Mouse (Mus musculus): ENCODE data around the gene Padi1.
A peak's percentile ranks its signal among the peaks of the same experiment; 100 is the strongest.

Gene Padi1

GRCm38 (mm10) chr4:140768973-140769372, 76.6 kb downstream of the Padi1 start:
- Histone ChIP-seq H3K36me3 (ENCODE audit: control insufficient read depth, insufficient read depth, low read length, poor library complexity, severe bottlenecking) (no peaks in the 10 kb centered on the region), H3K27me3 (ENCODE audit: control insufficient read depth, insufficient read depth, low read length, poor library complexity, severe bottlenecking) (no peaks in the 10 kb centered on the region)
- no peak for DNase-seq (ENCODE audit: low read depth, low spot score)

GRCm38 (mm10) chr4:140765936-140766335, 79.6 kb downstream of the Padi1 start:
- no peak for DNase-seq (ENCODE audit: low read depth, low spot score)
- no peaks in the 10 kb centered on the region for H3K27me3 ChIP-seq (ENCODE audit: control insufficient read depth, insufficient read depth, low read length, poor library complexity, severe bottlenecking)
- no peaks in the 10 kb centered on the region for H3K36me3 ChIP-seq (ENCODE audit: control insufficient read depth, insufficient read depth, low read length, poor library complexity, severe bottlenecking)

GRCm38 (mm10) chr4:140763158-140763557, 82.4 kb downstream of the Padi1 start:
- no peaks in the 10 kb centered on the region for H3K27me3 ChIP-seq (ENCODE audit: control insufficient read depth, insufficient read depth, low read length, poor library complexity, severe bottlenecking)
- DNase-seq (ENCODE audit: low read depth, low spot score), result peak; percentile 78
- H3K36me3 ChIP-seq (ENCODE audit: control insufficient read depth, insufficient read depth, low read length, poor library complexity, severe bottlenecking), result no peaks in the 10 kb centered on the region

All from splenic B cell, adult 2 months (primary cell).